Mouse (Mus musculus): Measurements from ENCODE around the gene Rin2.

DNA sequence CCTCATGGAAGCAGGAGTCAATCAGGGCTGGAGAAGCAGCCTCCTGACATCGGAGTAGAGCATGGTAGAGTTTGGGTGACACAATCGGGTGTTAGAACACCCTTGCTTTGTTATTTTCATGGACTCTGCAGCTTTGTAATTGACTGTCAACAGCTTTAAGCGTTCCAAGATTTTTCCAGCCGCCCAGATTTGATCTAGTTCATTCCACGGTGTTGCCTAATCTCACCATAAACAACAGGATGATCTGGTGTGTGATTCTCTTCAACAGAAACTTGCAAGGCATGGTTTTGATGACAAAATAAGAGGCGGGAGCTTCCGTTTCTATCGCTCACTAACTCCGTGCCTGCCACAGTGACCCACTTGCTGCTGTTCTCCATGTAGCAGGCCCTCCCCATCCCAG is 180.8 kb downstream of the Rin2 start:
- no peak for TF ChIP-seq CTCF (IDR thresholded peaks at IDR 0.05; ENCODE audit: low read depth)
- TF ChIP-seq EP300 (IDR thresholded peaks at IDR 0.05; ENCODE audit: low read depth), result no peak
